Mouse (Mus musculus): Measurements from ENCODE around the gene Crybg1. TPM values are rescaled to one million over a fixed set of nuclear protein-coding genes. Genes with fewer than 3 reads are reported as not detected.
A peak's percentile ranks its signal among the peaks of the same experiment; 100 is the strongest.

Gene Crybg1
- polyA plus RNA-seq, 1 experiment = 7.0 TPM

DNA sequence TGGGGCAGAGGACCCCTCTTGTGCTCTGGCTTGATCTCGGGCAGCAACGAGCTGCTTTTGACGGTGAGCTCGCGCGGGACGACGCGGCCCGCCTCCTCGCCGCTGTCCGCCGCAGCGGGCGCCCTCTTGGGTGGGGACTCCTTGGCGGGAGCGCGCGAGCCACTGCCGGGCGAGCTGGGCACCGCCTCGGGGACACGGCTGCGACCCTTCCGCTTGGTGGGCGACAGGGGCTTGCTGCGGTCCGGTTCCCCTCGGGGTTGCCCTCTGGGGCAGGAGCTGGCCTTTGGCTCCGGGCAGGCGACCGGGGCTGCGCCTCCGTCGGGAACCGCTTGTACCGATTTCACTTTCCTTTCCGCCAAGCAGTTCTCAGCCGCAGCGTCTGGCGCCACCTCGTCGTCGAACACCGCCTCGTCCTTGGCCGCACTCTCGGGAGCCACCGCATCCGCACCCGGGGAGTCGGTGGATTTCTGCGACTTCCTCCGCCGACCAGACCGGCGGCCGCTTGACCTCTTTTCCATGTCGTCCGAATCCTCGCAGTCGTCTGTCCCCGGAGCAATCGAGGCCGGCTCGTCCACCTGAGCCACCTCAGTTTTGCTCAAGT is 145.0 kb downstream of the Crybg1 start:
- H3K4me3 ChIP-seq (replicated peaks; ENCODE audit: extremely low read depth, low read depth, low read length) = peak overlapping the region; percentile 71
- TF ChIP-seq CTCF (IDR thresholded peaks at IDR 0.05; ENCODE audit: insufficient read depth, low read length) = no peak
- no peak for TF ChIP-seq POLR2A (IDR thresholded peaks at IDR 0.05; ENCODE audit: borderline replicate concordance, extremely low read depth, low read depth, low read length)
- H3K4me1 ChIP-seq (ENCODE audit: control insufficient read depth, insufficient read depth, low read length) = no peaks in the 10 kb centered on the region; the same call in none of the 2 replicates
- peak; percentile 75 for DNase-seq
- WGBS = under 1% methylated on average over 67 of the region's 68 CpGs

DNA sequence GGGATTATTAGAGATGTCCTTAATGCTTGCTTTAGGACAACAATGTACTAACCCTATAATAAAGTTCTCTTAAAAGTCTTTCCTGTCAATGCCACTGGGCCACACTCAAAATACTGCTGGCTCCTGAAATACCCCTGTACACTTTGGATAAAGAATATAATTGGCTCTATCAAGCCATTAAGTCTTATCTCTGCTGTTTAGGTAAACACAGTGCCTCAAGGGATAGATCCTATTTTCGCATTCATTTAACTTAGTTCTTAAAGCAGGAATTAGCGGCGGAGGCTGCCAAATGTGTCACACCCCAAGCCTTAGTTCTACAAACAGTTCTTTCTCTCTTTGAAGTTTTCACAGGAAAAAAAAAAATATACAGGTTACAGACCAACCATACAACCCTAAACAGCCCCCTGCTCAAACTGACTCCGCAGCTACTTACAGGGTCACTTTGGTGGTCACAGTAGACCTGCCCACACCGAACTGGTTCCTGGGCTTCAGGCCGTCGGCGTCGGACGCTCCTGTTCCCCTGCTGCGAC is 145.6 kb downstream of the Crybg1 start:
- no peak for TF ChIP-seq CTCF (IDR thresholded peaks at IDR 0.05; ENCODE audit: insufficient read depth, low read length)
- TF ChIP-seq POLR2A (IDR thresholded peaks at IDR 0.05; ENCODE audit: borderline replicate concordance, extremely low read depth, low read depth, low read length) = no peak
- 3% methylated on average over 11 of the region's 11 CpGs for WGBS
- Histone ChIP-seq H3K4me1 (ENCODE audit: control insufficient read depth, insufficient read depth, low read length) (no peaks in the 10 kb centered on the region; the same call in none of the 2 replicates), H3K4me3 (replicated peaks; ENCODE audit: extremely low read depth, low read depth, low read length) (peak overlapping the region; percentile 71)
- no peak for DNase-seq

DNA sequence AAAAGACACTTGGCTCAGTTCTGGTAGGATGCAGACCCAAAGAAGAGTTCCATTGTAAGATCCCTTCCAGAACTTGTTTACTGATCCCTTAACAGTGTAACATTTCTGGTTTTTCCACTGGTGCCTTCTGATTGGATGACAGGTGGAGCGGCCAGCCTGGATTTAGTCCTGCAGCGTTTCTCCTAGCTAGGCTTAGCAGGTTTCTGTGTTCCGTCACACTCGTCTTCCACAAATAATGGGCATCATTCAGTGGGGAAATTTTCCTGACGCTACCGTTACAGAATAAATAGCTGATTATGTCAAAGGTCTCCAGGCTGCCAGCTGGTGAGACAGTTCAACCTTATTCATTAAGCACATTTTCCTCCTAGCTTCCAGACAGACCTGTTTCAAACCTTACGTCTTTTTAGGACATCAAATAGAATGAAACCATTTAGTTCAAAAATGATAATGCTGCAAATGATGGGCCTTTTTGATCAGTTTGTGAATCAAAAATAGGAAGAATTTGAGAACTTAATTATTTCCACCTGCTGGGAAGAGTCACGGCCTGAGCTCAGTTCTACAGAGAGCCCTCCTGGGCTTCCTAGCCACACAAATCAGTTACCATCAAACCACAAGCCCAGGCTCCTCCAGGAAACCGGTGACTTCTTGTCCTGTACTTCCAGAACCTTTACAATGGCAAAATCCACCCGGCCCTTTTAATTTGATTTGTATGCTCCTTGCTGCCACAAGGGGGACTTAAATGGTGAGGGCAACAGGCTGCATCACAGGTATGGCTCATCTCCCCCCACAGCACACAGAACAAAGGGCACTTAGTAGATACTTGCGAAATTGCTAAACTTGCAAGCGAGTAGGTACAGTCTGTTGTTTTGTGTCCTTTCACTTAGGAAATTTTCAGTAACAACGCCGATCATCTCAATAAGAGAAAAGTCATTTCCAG is 146.4 kb downstream of the Crybg1 start:
- TF ChIP-seq POLR2A (IDR thresholded peaks at IDR 0.05; ENCODE audit: borderline replicate concordance, extremely low read depth, low read depth, low read length) = no peak
- peak; percentile 62 for TF ChIP-seq CTCF (IDR thresholded peaks at IDR 0.05; ENCODE audit: insufficient read depth, low read length)
- WGBS = 41% methylated on average over 14 of the region's 14 CpGs
- Histone ChIP-seq H3K4me1 (ENCODE audit: control insufficient read depth, insufficient read depth, low read length) (no peaks in the 10 kb centered on the region; the same call in none of the 2 replicates), H3K4me3 (replicated peaks; ENCODE audit: extremely low read depth, low read depth, low read length) (peak overlapping the region; percentile 51)
- DNase-seq = no peak

DNA sequence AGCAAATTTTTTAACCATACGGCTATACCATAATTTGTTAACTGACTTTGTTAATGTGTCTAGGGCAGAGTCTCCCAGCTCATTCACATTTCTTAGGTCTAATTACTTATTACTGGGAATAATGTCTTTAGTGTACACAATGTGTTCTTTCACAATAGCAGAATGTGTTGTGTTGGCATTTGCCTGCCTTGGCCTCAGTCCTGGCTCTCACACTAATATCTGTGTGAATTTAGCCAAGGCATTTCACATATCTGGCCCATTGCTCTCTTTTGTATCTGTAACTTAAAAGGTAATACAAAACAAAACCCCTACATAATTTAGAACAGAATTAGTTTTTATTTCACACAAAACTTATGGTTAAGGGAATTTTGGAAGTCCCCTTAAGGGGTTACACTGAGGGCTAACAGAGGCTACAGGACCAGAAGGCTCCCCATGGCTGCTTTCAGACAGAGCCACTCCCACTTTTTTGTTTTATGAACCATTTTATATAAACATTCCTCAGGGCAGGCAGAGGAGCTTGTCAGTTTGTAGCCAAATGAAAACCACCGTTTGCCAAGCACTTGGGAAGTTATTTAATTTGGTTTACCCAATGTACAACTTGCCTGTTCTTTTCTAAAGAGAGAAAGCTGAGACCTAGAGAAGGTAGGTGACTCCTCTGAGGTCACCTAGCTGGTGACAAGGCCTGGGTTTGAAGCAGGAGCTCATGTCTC is 148.3 kb downstream of the Crybg1 start:
- Histone ChIP-seq H3K4me1 (ENCODE audit: control insufficient read depth, insufficient read depth, low read length) (no peaks in the 10 kb centered on the region; the same call in 1 of the 2 replicates), H3K4me3 (replicated peaks; ENCODE audit: extremely low read depth, low read depth, low read length) (no peak overlapping the region)
- TF ChIP-seq CTCF (IDR thresholded peaks at IDR 0.05; ENCODE audit: insufficient read depth, low read length) (no peak), POLR2A (IDR thresholded peaks at IDR 0.05; ENCODE audit: borderline replicate concordance, extremely low read depth, low read depth, low read length) (no peak)
- 45% methylated on average over 2 of the region's 2 CpGs for WGBS
- DNase-seq = no peak

DNA sequence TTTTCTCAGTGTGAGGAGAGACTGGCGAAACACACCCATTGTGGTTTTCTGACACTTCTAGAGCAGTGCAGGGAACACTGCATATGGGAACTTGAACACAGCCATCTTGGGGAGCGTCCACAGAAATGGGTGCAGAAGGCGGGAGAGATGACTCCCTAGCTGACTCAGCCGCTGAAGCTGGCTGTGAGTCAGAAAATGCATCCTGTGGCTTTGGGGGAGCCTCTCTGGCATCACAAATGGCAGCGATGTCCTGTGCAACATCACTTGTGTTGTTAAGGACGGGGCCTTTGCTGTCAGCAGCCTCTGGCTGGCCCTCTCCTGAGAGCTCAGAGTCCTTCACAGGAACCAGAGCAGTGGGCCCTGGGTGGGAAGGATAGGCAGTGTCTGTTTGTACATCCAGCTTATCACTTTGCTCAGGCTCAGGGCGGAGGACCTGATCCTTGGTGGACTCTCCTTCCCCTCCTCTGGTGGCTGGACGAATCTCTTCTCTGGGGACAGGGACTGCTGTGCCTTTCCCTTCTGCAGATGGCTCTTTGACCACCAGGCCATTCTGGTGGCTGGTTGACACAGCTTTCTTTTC is 150.1 kb downstream of the Crybg1 start:
- TF ChIP-seq CTCF (IDR thresholded peaks at IDR 0.05; ENCODE audit: insufficient read depth, low read length) (no peak), POLR2A (IDR thresholded peaks at IDR 0.05; ENCODE audit: borderline replicate concordance, extremely low read depth, low read depth, low read length) (no peak)
- H3K4me1 ChIP-seq (ENCODE audit: control insufficient read depth, insufficient read depth, low read length) = no peaks in the 10 kb centered on the region
- WGBS = 81% methylated on average over 8 of the region's 8 CpGs
- no peak for DNase-seq
- no peak overlapping the region for H3K4me3 ChIP-seq (replicated peaks; ENCODE audit: extremely low read depth, low read depth, low read length)

DNA sequence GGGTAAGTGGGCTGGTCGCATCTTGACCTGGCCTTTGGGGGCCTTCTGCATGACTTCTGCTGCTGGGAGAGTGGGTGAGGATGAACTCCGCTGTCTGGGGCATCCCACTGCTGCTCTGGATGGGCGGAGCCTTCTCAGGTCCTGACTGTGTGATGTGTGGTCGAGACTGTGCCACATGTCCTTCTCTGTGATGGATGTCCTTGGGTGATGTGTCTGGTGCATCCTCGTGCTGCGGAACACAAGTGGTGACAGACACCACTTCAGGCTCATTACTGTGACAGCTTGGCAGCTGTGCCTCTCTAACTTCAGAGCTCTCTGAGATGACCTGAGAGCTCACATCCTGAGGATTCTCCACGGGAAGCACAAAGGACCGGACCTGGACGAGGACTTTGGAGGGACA is 150.6 kb downstream of the Crybg1 start:
- no peak for TF ChIP-seq POLR2A (IDR thresholded peaks at IDR 0.05; ENCODE audit: borderline replicate concordance, extremely low read depth, low read depth, low read length)
- no peak for TF ChIP-seq CTCF (IDR thresholded peaks at IDR 0.05; ENCODE audit: insufficient read depth, low read length)
- WGBS = 63% methylated on average over 9 of the region's 9 CpGs
- Histone ChIP-seq H3K4me1 (ENCODE audit: control insufficient read depth, insufficient read depth, low read length) (no peaks in the 10 kb centered on the region), H3K4me3 (replicated peaks; ENCODE audit: extremely low read depth, low read depth, low read length) (no peak overlapping the region)
- DNase-seq = no peak

DNA sequence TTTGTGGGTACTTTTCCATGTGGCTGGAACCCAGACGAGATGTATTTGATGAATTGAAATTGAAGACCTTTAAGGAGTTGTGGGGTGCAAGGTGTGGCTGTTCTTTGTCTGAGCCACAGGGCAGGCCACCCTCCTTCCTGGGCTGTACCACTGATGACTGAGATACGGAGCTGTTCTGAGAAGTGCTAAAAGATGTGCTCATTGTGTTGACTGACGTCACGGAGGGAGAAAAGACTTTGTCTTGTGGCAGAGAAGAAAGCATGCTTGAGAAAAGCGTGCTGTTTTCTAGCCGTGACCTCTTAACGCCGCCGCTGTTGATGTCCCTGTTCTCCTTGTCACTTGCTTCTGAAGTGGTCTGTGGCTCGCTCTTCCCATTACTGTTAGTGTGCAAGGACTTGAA is 151.4 kb downstream of the Crybg1 start:
- Histone ChIP-seq H3K4me1 (ENCODE audit: control insufficient read depth, insufficient read depth, low read length) (no peaks in the 10 kb centered on the region), H3K4me3 (replicated peaks; ENCODE audit: extremely low read depth, low read depth, low read length) (no peak overlapping the region)
- TF ChIP-seq CTCF (IDR thresholded peaks at IDR 0.05; ENCODE audit: insufficient read depth, low read length) = no peak
- TF ChIP-seq POLR2A (IDR thresholded peaks at IDR 0.05; ENCODE audit: borderline replicate concordance, extremely low read depth, low read depth, low read length) = no peak
- DNase-seq = no peak
- 82% methylated on average over 10 of the region's 10 CpGs for WGBS

DNA sequence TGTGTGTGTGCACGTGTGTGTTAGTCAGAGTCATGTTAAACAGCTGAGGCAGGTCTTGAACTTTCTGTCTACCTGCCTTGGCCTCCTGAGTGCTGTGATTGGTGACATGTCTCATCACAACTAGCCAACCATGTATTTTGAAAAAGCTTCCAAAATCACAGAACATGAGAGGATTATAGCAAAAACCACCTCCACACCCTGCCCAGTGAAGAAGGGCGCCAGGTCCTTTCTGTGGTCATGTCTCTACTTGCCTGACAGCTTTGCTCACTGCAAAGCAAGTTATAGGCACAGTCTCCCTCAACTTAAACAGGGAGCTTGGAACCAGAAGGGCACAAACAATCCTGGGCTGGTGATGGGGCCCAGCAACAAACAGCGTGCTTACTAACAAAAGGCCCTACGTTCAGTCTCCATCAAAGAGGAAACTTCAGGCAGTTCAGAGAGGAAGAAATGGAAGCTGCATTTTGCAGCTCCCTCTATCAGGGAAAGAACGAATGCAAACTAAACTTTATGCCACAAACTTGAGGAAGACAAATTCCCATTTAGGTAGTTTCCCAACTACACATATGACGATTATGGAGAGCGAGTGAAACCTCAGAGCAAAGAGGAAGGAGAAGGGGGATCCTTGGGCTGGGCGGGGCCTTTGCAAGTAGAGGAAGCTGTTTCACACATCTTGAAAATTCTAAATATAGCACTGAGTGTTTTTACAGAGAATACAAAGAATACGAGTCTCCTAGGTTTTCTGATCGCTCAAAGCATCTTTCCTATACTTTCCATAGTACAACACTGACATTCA is 152.6 kb downstream of the Crybg1 start:
- TF ChIP-seq POLR2A (IDR thresholded peaks at IDR 0.05; ENCODE audit: borderline replicate concordance, extremely low read depth, low read depth, low read length) = no peak
- TF ChIP-seq CTCF (IDR thresholded peaks at IDR 0.05; ENCODE audit: insufficient read depth, low read length) = no peak
- Histone ChIP-seq H3K4me1 (ENCODE audit: control insufficient read depth, insufficient read depth, low read length) (no peaks in the 10 kb centered on the region), H3K4me3 (replicated peaks; ENCODE audit: extremely low read depth, low read depth, low read length) (no peak overlapping the region)
- WGBS = 56% methylated on average over 10 of the region's 10 CpGs
- no peak for DNase-seq
